Mouse (Mus musculus) intestine, embryonic 14.5 days (tissue): ENCODE data around the gene Uba52. TPM values are rescaled to one million over a fixed set of nuclear protein-coding genes. Genes with fewer than 3 reads are reported as not detected.
A peak's percentile ranks its signal among the peaks of the same experiment; 100 is the strongest.
"Not testable (repeated sequence)": the region's sequence is repeated elsewhere in the genome, so short reads cannot be mapped to it uniquely, and the experiment has no call there.

Experiments
- ATAC-seq: fragments of 200-750 bp; cut with Nextera tagmentation; replicated peaks from 2 replicates; pipeline ENCODE4 v1.8.0; 2017; ENCODE audit warnings: low read depth, moderate number of reproducible peaks, moderate TSS enrichment, moderate library complexity; ENCODE audit not compliant: low FRiP score, low TSS enrichment
- DNase-seq: peaks from one replicate; pipeline ENCODE4 v3.0.0-alpha.2; 2018; ENCODE audit warnings: low spot score
- H3K27ac ChIP-seq: fragments of 300-500 bp; sonication (generic); 2 replicates; pipeline ENCODE4 v1.5.1; 2014; ENCODE audit warnings: low read depth, mild to moderate bottlenecking, control low read depth
- H3K27me3 ChIP-seq: fragments of 300-500 bp; sonication (generic); replicated peaks from 2 replicates; pipeline ENCODE4 v1.6.1; 2014; ENCODE audit warnings: low read length, control low read depth; ENCODE audit not compliant: control insufficient read depth, insufficient read depth
- H3K36me3 ChIP-seq: fragments of 300-500 bp; sonication (generic); 2 replicates; pipeline ENCODE4 v1.6.1; 2014; ENCODE audit warnings: low read length, control low read depth; ENCODE audit not compliant: control insufficient read depth, insufficient read depth
- H3K4me1 ChIP-seq: fragments of 300-500 bp; sonication (generic); replicated peaks from 2 replicates; pipeline ENCODE4 v1.6.1; 2014; ENCODE audit warnings: low read length, control low read depth, mixed read lengths; ENCODE audit not compliant: control insufficient read depth, insufficient read depth
- H3K4me2 ChIP-seq: fragments of 300-500 bp; sonication (generic); 2 replicates; pipeline ENCODE4 v1.6.1; 2014; ENCODE audit warnings: low read length
- H3K4me3 ChIP-seq: fragments of 300-500 bp; sonication (generic); 2 replicates; pipeline ENCODE4 v1.5.1; 2014; ENCODE audit warnings: low read depth, low read length, control low read depth, mixed read lengths
- H3K9ac ChIP-seq: fragments of 300-500 bp; sonication (generic); 2 replicates; pipeline ENCODE4 v1.6.1; 2014; ENCODE audit warnings: mild to moderate bottlenecking, low read length
- H3K9me3 ChIP-seq: fragments of 300-500 bp; sonication (generic); 2 replicates; pipeline ENCODE4 v1.6.1; 2016; ENCODE audit warnings: low read length, control low read depth; ENCODE audit not compliant: control insufficient read depth
- WGBS: fragments of 180-500 bp; shearing (Covaris S2); extraction: QIAGEN DNeasy Blood & Tissue Kit; methylation state at CpG from one replicate; pipeline ENCODE4 v1.1.7; 2014; 5-methylcytosine and 5-hydroxymethylcytosine counted together
- polyA plus RNA-seq: library from polyadenylated mRNA; unstranded; fragments of >200 nt; fragmentation: Nextera tagmentation; extraction: Ambion mirVana; gene quantifications from 2 replicates; pipeline ENCODE4 v1.2.1, GENCODE M21; 2014

The Uba52 gene
- polyA plus RNA-seq, 1 experiment from 2014 or later, result 1,247 TPM

DNA sequence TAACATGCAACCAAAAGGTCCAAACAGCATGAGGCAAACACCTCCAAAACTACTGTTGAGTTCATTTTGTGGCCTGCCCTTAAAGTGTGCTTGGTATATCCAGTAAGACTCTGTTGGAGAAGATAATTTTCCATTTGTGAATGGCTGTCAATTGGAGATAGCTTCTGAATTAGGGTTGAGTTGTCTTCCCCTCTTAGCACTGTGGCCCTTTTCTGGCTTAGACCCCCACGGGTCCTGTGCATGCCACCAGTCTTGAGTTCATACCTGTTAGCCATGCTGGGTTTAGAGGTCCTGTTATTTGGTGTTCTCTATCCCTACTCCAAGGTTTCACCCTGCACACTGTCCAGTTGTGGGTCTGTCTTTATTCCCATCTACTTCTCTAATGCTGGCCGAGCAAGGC is 1.2 kb upstream of the Uba52 start:
- no peak for ATAC-seq
- H3K36me3 ChIP-seq, result peaks cover 48% of the 10 kb centered on the region
- no peak overlapping the region for H3K9ac ChIP-seq
- H3K4me2 ChIP-seq, result no peak overlapping the region
- no peak overlapping the region for H3K4me3 ChIP-seq
- H3K4me1 ChIP-seq, result peaks cover 8% of the 10 kb centered on the region
- H3K27me3 ChIP-seq, result no peaks in the 10 kb centered on the region
- DNase-seq, result no peak
- 97% methylated on average over 2 of the region's 2 CpGs for WGBS
- H3K9me3 ChIP-seq, result no peaks in the 10 kb centered on the region
- no peak overlapping the region for H3K27ac ChIP-seq

DNA sequence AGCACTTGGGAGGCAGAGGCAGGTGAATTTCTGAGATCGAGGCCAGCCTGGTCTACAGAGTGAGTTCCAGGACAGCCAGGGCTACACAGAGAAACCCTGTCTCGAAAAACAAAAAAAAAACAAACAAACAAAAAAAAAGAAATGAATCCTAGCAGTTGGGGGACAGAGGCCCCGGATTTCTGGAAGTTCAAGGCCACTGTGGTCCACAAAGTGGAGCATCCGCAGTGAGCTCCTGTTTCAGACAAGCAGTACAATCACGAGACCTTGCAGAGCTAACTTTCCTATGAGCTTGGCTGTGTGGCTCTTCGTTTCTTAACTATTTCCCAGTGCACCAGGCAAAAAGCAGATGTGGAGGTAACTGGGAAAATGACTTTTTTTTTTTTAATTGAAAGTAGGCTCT is 573 bp upstream of the Uba52 start:
- H3K36me3 ChIP-seq, result peaks cover 43% of the 10 kb centered on the region
- H3K4me3 ChIP-seq, result peak overlapping the region; percentile 97
- WGBS, result 78% methylated on average over 6 of the region's 6 CpGs
- H3K27ac ChIP-seq, result 0 out of 2 replicates have a peak overlapping the region, but pooled peaks have one; percentile 98
- H3K4me1 ChIP-seq, DNase-seq, H3K9me3 ChIP-seq, ATAC-seq, H3K27me3 ChIP-seq: not testable (repeated sequence)
- peak overlapping the region; percentile 97; the same call in 1 of the 2 replicates for H3K9ac ChIP-seq
- peak overlapping the region; percentile 44 for H3K4me2 ChIP-seq

DNA sequence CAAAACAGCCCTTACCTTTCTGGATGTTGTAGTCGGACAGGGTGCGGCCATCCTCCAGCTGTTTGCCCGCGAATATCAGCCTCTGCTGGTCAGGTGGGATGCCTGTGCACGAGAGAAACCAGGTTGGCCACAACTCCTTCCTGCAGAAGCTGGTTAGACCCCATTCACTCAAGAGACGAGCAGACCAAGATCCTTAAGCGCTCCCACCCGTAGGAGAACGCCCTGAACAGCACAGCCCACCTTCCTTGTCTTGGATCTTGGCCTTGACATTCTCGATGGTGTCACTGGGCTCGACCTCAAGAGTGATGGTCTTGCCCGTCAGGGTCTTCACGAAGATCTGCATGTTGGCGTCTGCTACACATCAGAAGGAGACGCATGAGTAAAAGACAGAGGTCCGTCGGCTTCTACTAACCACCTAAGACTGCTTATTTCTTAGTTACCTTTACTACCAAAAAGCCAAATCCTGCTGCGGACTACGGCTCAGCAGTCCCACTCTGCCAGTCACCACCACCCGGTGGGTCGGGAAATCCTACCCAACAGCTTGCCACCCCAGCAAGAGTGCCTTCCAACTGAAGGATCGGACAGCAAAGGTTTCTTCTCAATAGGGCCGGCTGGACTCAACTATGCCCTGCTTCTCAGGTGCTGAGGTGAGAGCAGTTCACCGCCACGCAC is 1.2 kb downstream of the Uba52 start:
- Histone ChIP-seq H3K36me3 (peaks cover 30% of the 10 kb centered on the region), H3K27ac (peak overlapping the region; percentile 98), H3K4me1 (peaks cover 19% of the 10 kb centered on the region), H3K4me2 (peak overlapping the region; percentile 95), H3K4me3 (peak overlapping the region; percentile 97), H3K9ac (peak overlapping the region; percentile 97), H3K9me3 (no peaks in the 10 kb centered on the region), H3K27me3 (no peaks in the 10 kb centered on the region)
- 10% methylated on average over 25 of the region's 25 CpGs for WGBS
- ATAC-seq (no peak), DNase-seq (no peak)

DNA sequence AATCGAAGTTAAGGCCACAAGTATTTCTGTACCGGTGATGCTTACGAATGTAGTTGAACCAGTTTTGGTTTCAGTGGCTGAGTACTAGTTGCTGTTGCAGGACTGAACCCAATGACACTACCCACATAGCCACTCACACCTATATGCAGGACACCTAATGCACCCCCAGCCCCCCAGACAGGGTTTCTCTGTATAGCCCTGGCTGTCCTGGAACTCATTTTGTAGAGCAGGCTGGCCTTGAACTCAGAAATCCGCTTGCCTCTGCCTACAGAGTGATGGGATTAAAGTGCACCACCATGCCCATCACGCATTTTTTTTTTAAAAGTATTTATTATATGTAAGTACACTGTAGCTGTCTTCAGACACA is 3.6 kb downstream of the Uba52 start:
- no peak for DNase-seq
- H3K4me2 ChIP-seq, result no peak overlapping the region
- H3K36me3 ChIP-seq, result peaks cover 26% of the 10 kb centered on the region
- H3K27me3 ChIP-seq, result peaks cover 18% of the 10 kb centered on the region
- H3K27ac ChIP-seq, result no peak overlapping the region
- no peaks in the 10 kb centered on the region for H3K9me3 ChIP-seq
- 65% methylated on average over 5 of the region's 5 CpGs for WGBS
- 0 out of 2 replicates have a peak overlapping the region, but pooled peaks have one; percentile 78 for H3K4me3 ChIP-seq
- peaks cover 23% of the 10 kb centered on the region for H3K4me1 ChIP-seq
- H3K9ac ChIP-seq, result no peak overlapping the region
- ATAC-seq, result no peak

DNA sequence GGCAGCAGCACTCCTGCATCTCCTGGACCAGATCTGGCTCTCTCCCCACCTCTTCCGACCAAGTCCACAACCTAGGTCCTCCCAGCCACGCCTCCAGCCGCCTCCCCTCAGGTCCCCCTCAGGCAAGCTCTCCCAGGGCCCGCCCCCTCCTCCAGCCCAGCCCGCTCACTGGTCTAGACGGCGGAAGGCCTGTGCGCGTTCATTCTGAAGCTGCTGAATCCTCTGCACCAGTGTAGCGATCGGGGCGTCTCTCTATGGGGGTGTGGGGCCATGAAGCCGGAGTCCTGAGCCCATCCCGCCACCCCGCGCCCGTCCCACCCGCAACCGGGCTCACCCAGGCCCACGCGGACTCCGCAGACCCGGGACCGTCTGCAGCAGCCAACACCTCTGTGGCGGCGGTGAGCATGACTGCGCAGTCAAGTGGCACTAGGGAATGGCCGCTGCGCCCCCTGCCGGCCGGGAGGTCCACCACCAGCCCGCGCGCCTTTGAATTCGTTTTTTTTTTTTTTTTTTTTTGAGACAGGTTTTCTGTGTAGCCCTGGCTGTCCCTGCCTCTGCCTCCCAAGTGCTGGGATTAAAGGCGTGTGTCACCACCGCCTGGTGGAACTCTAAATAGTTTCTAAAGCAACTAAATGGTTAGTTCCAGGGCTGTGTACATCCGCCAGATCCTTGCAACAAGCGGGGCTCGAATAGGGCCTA is 4.1 kb downstream of the Uba52 start, which contains the start of gene Rex1bd:
Rex1bd (minus strand) TSS at position 425 of the 699 bp plus-strand sequence.
- H3K36me3 ChIP-seq, result peaks cover 26% of the 10 kb centered on the region
- H3K27me3 ChIP-seq, result peaks cover 24% of the 10 kb centered on the region
- DNase-seq (peak; percentile 99), ATAC-seq (peak; percentile 85)
- H3K27ac ChIP-seq, result peak within 1 kb of the TSS; percentile 76
- H3K4me3 ChIP-seq, result peak within 1 kb of the TSS; percentile 78
- peaks cover 27% of the 10 kb centered on the region for H3K4me1 ChIP-seq
- no peaks in the 10 kb centered on the region for H3K9me3 ChIP-seq
- WGBS, result 3% methylated on average over 40 of the region's 40 CpGs
- peak within 1 kb of the TSS; percentile 67 for H3K9ac ChIP-seq
- H3K4me2 ChIP-seq, result peak within 1 kb of the TSS; percentile 59

DNA sequence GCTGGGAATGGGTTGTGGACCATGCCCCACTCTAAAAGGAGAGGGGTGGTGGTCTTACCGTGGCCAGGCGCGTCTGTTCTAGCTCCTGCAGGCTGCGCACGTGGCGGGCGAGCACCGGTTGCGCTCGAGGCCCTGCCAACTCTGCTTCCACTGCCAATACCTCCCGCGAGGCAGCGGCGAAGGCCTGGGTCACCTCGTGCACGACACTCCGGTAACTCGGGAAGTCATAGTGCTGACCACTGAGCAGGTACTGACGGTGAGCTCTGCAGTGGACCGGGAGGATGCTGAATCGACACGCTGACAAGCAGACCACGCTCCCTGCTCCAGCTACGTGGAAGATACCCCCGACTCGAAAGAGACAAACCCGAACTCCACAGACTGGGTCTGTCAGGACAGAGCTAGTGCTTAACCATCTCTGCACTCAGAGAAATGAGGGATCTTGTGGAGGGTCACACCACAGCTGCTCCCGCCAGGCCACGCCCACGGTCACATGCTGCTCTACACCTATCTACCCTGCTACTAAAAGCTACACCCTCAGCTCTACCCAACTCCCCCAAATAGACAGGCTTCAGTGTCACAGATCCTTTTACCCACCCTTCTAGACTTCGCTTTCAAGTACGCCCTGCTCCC is 4.8 kb downstream of the Uba52 start:
- WGBS, result 34% methylated on average over 32 of the region's 32 CpGs
- Histone ChIP-seq H3K36me3 (peaks cover 26% of the 10 kb centered on the region), H3K4me3 (peak overlapping the region; percentile 78), H3K4me1 (peaks cover 27% of the 10 kb centered on the region), H3K9ac (peak overlapping the region; percentile 67), H3K27me3 (peaks cover 30% of the 10 kb centered on the region), H3K4me2 (peak overlapping the region; percentile 59), H3K9me3 (no peaks in the 10 kb centered on the region), H3K27ac (peak overlapping the region; percentile 76; the same call in 1 of the 2 replicates)
- ATAC-seq (no peak; the same call in 1 of the 2 replicates), DNase-seq (no peak)

DNA sequence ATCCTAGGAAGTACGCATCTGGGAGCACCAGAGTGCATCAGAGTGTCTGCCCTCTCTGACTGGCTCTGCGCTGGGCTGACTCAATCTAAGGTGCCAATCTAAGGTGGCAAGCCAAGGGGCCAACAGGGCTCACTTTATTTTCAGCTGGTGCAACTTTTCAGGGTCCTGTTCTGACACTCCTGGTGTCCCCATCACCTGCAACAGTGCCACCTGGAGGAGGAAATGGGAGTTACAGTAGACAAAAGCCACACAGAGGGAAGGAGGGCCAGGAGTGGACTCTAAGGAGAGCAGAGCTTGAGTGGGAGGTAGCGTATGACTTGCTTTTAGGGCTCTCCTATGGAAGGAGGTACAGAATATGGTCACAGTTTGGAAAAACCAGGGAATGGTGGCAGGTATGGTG is 5.8 kb downstream of the Uba52 start:
- Histone ChIP-seq H3K36me3 (peaks cover 26% of the 10 kb centered on the region), H3K4me2 (no peak overlapping the region), H3K4me1 (peaks cover 27% of the 10 kb centered on the region), H3K4me3 (no peak overlapping the region), H3K27ac (no peak overlapping the region), H3K9ac (no peak overlapping the region), H3K9me3 (no peaks in the 10 kb centered on the region), H3K27me3 (peaks cover 40% of the 10 kb centered on the region)
- DNase-seq (peak; percentile 92), ATAC-seq (no peak)
- WGBS, result 85% methylated on average over 3 of the region's 3 CpGs

DNA sequence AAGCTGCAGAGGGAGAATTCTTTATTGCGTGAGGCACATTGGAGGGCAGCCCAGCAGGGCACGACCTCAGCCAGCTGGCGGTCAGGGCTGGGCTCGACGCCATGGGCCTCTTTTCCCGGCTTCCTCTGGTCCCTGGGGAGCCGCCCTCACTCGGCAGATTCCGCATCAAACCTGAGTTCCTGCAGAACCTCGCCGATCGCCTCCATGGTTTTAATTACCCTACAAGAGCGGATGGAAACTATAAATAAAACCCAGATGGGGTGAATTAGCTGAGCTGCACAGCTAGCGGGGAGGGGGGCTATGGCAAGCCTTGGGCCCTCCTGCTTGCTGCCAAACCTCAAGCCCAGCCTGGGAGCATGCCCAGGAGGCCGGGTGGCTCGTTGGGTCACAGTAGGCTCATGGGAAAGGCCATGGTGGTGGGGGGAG is 6.3 kb downstream of the Uba52 start:
- DNase-seq (no peak), ATAC-seq (no peak)
- Histone ChIP-seq H3K9ac (no peak overlapping the region), H3K4me1 (peaks cover 27% of the 10 kb centered on the region), H3K9me3 (no peaks in the 10 kb centered on the region), H3K27ac (no peak overlapping the region), H3K36me3 (peaks cover 26% of the 10 kb centered on the region), H3K27me3 (peaks cover 45% of the 10 kb centered on the region), H3K4me2 (no peak overlapping the region), H3K4me3 (no peak overlapping the region)
- 58% methylated on average over 16 of the region's 16 CpGs for WGBS
